Mouse (Mus musculus) embryo, embryonic 11.5 days (tissue): ENCODE data around the gene Arhgap24.
A peak's percentile ranks its signal among the peaks of the same experiment; 100 is the strongest.

Source experiments
- DNase-seq: peaks from one replicate; pipeline ENCODE4 v3.0.0-alpha.2; 2012; ENCODE audit warnings: low read depth, low spot score

Arhgap24 gene

GRCm38 (mm10) chr5:102670731-102671345, 189.6 kb downstream of the Arhgap24 start:
- no peak for DNase-seq

- DNase-seq, result no peak
These were observed 194.1 kb downstream of the Arhgap24 start for GRCm38 (mm10) chr5:102675326-102675725.

- DNase-seq, result no peak
These were observed 196.0 kb downstream of the Arhgap24 start for GRCm38 (mm10) chr5:102677176-102677575.

- DNase-seq, result no peak
These were observed 206.5 kb downstream of the Arhgap24 start for GRCm38 (mm10) chr5:102687673-102688072.

- DNase-seq, result peak; percentile 71
These were observed 211.3 kb downstream of the Arhgap24 start for GRCm38 (mm10) chr5:102692487-102692886.

GRCm38 (mm10) chr5:102693192-102693591, 212.0 kb downstream of the Arhgap24 start:
- no peak for DNase-seq

- no peak for DNase-seq
These were observed 212.7 kb downstream of the Arhgap24 start for GRCm38 (mm10) chr5:102693871-102694270.

- DNase-seq, result no peak
These were observed 216.6 kb downstream of the Arhgap24 start for GRCm38 (mm10) chr5:102697784-102698183.

- DNase-seq, result no peak
These were observed 217.2 kb downstream of the Arhgap24 start for GRCm38 (mm10) chr5:102698396-102698795.

GRCm38 (mm10) chr5:102698891-102699290, 217.7 kb downstream of the Arhgap24 start:
- no peak for DNase-seq

- DNase-seq, result no peak
These were observed 221.4 kb downstream of the Arhgap24 start for GRCm38 (mm10) chr5:102702581-102702980.

GRCm38 (mm10) chr5:102703325-102704099, 222.3 kb downstream of the Arhgap24 start:
- peak; percentile 73 for DNase-seq

- DNase-seq, result no peak
These were observed 224.0 kb downstream of the Arhgap24 start for GRCm38 (mm10) chr5:102705170-102705569.

- DNase-seq, result no peak
These were observed 229.1 kb downstream of the Arhgap24 start for GRCm38 (mm10) chr5:102710336-102710735.

- DNase-seq, result no peak
These were observed 238.3 kb downstream of the Arhgap24 start for GRCm38 (mm10) chr5:102719368-102719972.

GRCm38 (mm10) chr5:102723558-102723957, 242.4 kb downstream of the Arhgap24 start:
- DNase-seq, result no peak

GRCm38 (mm10) chr5:102724813-102725348, 243.7 kb downstream of the Arhgap24 start:
- no peak for DNase-seq

GRCm38 (mm10) chr5:102725365-102725764, 244.2 kb downstream of the Arhgap24 start:
- no peak for DNase-seq

GRCm38 (mm10) chr5:102726985-102727384, 245.8 kb downstream of the Arhgap24 start:
- DNase-seq, result peak; percentile 37

- DNase-seq, result no peak
These were observed 247.3 kb downstream of the Arhgap24 start for GRCm38 (mm10) chr5:102728531-102728930.

GRCm38 (mm10) chr5:102729476-102729875, 248.3 kb downstream of the Arhgap24 start:
- DNase-seq, result no peak

GRCm38 (mm10) chr5:102736131-102736530, 254.9 kb downstream of the Arhgap24 start:
- DNase-seq, result peak; percentile 29
